Comparison of ENCODE assay signal across 9 mouse cellular contexts in the genomic region with DNA sequence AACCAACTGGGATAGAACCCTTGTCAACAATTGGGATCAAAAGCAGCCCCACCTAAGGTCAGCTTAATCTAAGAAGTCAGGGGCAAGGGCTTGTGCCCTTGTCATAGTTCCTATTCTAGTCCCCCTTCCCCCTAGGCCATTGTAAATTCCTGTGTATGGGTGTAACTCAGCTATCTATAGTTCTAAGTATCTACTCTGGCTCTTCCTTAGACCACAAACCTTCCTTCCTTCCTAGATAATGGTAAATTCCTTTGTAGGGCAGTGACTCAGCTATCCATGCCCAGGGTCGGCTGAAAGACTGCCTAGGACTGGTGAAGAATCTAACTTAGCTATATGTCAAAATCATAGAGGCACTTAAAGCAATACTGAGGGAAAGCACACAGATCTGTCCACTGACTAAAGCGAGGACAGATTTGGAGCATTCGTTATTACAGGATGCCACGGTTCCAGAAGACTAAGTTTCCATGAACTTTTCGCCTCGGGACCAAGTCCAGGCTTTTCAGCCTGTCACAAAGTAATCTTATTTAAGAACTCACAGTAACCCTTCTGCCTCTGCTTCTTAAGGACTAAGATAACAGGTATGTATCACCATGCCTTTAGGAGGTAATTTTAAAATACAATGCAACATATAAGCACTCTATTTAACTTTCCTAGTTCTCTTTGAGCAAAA.
"Had no signal": no experiment of that assay in that cellular context is flagged by ENCODE, and none has a peak within 500 bp of the region (broad histone marks: within the 10 kb centered on the region; RNA-seq: fewer than 3 reads in every experiment).

No protein-coding gene starts in this region.

- H3K4me2 ChIP-seq: limb, embryonic 13.5 days; midbrain, embryonic 12.5 days had no signal

- H3K9ac ChIP-seq: limb, embryonic 13.5 days; liver, embryonic 14.5 days; midbrain, embryonic 12.5 days had no signal

- H3K36me3 ChIP-seq: limb, embryonic 13.5 days; midbrain, embryonic 12.5 days had no signal

- DNase-seq: layer of hippocampus, adult 9-11 months; layer of hippocampus, postnatal 36 days; lung, adult 18-20 months; right cerebral cortex, postnatal 14 days; thymus, postnatal 36 days had no signal

- H3K27ac ChIP-seq: limb, embryonic 13.5 days; liver, embryonic 14.5 days; midbrain, embryonic 12.5 days had no signal

- ATAC-seq: midbrain, embryonic 16.5 days had no signal

- H3K4me1 ChIP-seq: limb, embryonic 13.5 days; midbrain, embryonic 12.5 days had no signal

- H3K4me3 ChIP-seq: limb, embryonic 13.5 days; midbrain, embryonic 12.5 days had no signal

- H3K27me3 ChIP-seq: limb, embryonic 13.5 days; midbrain, embryonic 12.5 days had no signal
